Mouse (Mus musculus): ENCODE measurements around the gene Mlxipl.

GRCm38 (mm10) chr5:135078482-135078810 lies 11.2 kb upstream of the Mlxipl start:
- TF ChIP-seq EP300 (IDR thresholded peaks at IDR 0.05; ENCODE audit: low read depth): no peak
- no peak for TF ChIP-seq CTCF (IDR thresholded peaks at IDR 0.05; ENCODE audit: low read depth)
